Mouse (Mus musculus) CH12.LX (cell line): ENCODE measurements around the gene Brca1.

ENCODE experiments used
- CTCF ChIP-seq, 2 experiments: IDR thresholded peaks in 1 of 2; conservative IDR thresholded peaks in 1 of 2; 2 replicates each; pipeline ENCODE4 v1.5.1; 2011 to 2012; ENCODE audit warnings: low read depth in 2 of 2, low read length in 2 of 2, improper control_type of control experiment in 1 of 2, inconsistent platforms in 1 of 2, mild to moderate bottlenecking in 1 of 2, moderate library complexity in 1 of 2
- MAFK ChIP-seq: IDR thresholded peaks from 2 replicates; pipeline ENCODE4 v1.6.1; 2011; ENCODE audit warnings: low read length, improper control_type of control experiment; ENCODE audit not compliant: insufficient replicate concordance
- MYC ChIP-seq: IDR thresholded peaks from 2 replicates; pipeline ENCODE4 v1.6.1; 2011; ENCODE audit warnings: low read depth, mild to moderate bottlenecking, improper control_type of control experiment, low read length
- POLR2A ChIP-seq: IDR thresholded peaks from 2 replicates; pipeline ENCODE4 v1.6.1; 2011; ENCODE audit warnings: low read depth, mild to moderate bottlenecking, improper control_type of control experiment, low read length
- RAD21 ChIP-seq: IDR thresholded peaks from 2 replicates; pipeline ENCODE4 v1.6.1; 2011; ENCODE audit warnings: low read depth, mild to moderate bottlenecking, low read length, improper control_type of control experiment, moderate library complexity

DNA sequence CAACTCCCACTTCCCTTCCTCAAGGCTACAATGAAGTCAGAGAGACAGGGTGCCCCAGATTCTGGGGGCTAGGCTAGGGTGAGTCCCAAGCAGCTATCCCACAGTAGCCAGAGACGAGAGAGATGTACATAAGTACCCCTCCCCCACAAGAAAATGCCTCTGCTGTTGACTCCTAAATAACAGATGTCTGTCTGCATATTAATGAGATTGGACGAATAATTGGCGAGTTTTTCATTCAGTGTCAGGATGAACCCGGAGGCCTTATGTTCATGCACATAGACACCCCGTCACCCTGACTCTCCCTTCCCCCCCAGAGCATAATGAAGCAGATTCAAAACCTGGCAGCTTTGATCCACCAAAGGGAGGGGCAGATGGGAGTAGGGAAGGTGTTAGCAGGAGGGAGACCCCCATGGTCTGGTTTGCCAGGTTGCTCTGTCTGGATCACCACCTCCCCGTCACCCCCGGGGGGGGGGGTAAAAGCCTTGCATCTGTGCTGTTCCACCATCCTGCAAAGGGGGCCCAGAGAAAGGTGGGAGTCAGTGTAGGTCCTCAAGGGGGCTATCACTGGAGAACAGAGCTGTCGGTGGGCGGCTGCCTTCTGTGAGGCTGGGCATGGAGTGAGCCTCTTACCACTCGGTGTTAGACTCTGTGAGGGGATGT, 74.1 kb downstream of the Brca1 start:
- TF ChIP-seq CTCF (conservative IDR thresholded peaks at IDR 0.05 in 1 of 2, IDR thresholded peaks at IDR 0.05 in 1 of 2; ENCODE audit: low read depth in 2 of 2, low read length in 2 of 2) (no peak), RAD21 (no peak), POLR2A (no peak), MAFK (no peak), MYC (no peak)
